Mouse (Mus musculus) hindbrain, embryonic 14.5 days (tissue): ENCODE results near the gene Ube2t. TPM values are rescaled to one million over a fixed set of nuclear protein-coding genes. Genes with fewer than 3 reads are reported as not detected.

Experiments used
- ATAC-seq: fragments of 200-750 bp; cut with Nextera tagmentation; 2 replicates; pipeline ENCODE4 v1.8.0; 2017; ENCODE audit warnings: moderate number of reproducible peaks, mild to moderate bottlenecking, moderate TSS enrichment, moderate library complexity; ENCODE audit not compliant: low FRiP score
- DNase-seq: peaks from one replicate; pipeline ENCODE4 v3.0.0-alpha.2; 2015; ENCODE audit warnings: low spot score
- H3K27ac ChIP-seq: fragments of 300-500 bp; sonication (generic); 2 replicates; pipeline ENCODE4 v1.5.1; 2014; ENCODE audit warnings: mild to moderate bottlenecking, moderate library complexity
- H3K27me3 ChIP-seq: fragments of 300-500 bp; sonication (generic); 2 replicates; pipeline ENCODE4 v1.6.1; 2014; ENCODE audit warnings: mild to moderate bottlenecking, low read length, mixed read lengths; ENCODE audit not compliant: control insufficient read depth, insufficient read depth
- H3K36me3 ChIP-seq: fragments of 300-500 bp; sonication (generic); replicated peaks from 2 replicates; pipeline ENCODE4 v1.6.1; 2014; ENCODE audit not compliant: control insufficient read depth, insufficient read depth
- H3K4me1 ChIP-seq: fragments of 300-500 bp; sonication (generic); replicated peaks from 2 replicates; pipeline ENCODE4 v1.6.1; 2014; ENCODE audit warnings: antibody characterized with exemption, low read length, mixed read lengths; ENCODE audit not compliant: control insufficient read depth, insufficient read depth
- H3K4me2 ChIP-seq: fragments of 300-500 bp; sonication (generic); replicated peaks from 2 replicates; pipeline ENCODE4 v1.6.1; 2014; ENCODE audit warnings: mild to moderate bottlenecking, moderate library complexity
- H3K4me3 ChIP-seq: fragments of 300-500 bp; sonication (generic); replicated peaks from 2 replicates; pipeline ENCODE4 v1.5.1; 2014; ENCODE audit warnings: mild to moderate bottlenecking, low read length
- H3K9ac ChIP-seq: fragments of 300-500 bp; sonication (generic); 2 replicates; pipeline ENCODE4 v1.6.1; 2014
- H3K9me3 ChIP-seq: fragments of 300-500 bp; sonication (generic); 2 replicates; pipeline ENCODE4 v1.6.1; 2016; ENCODE audit warnings: low read length; ENCODE audit not compliant: control insufficient read depth
- WGBS: fragments of 180-500 bp; shearing (Covaris S2); extraction: QIAGEN DNeasy Blood & Tissue Kit; methylation state at CpG from one replicate; pipeline ENCODE4 v1.1.7; 2014; 5-methylcytosine and 5-hydroxymethylcytosine counted together
- polyA plus RNA-seq: library from polyadenylated mRNA; unstranded; fragments of >200 nt; fragmentation: Nextera tagmentation; extraction: Ambion mirVana; gene quantifications from 2 replicates; pipeline ENCODE4 v1.2.1, GENCODE M21; 2014

Ube2t gene
- polyA plus RNA-seq, 1 experiment from 2014 or later, result 11.8 TPM

DNA sequence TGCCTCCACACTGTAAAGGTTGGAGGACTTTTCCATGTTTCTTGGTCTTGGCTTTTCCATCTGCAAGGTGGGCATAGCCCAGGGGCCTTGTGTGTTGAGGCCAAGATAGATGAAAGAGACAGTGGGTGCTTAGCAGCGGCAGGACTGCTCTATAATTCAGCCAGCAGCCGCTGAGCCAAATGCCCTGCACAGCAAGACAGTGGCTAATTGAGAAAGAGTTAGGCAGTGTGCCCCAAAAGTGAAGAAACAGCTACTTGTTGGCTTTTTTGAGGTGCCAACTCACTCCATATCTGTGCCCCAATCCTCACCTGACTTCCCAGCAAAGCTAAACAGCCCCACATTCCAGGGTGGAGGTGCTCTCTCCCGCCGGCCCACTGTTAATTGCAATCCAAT is 57.4 kb downstream of the Ube2t start:
- no peak overlapping the region for H3K4me3 ChIP-seq
- ATAC-seq, result no peak
- no peaks in the 10 kb centered on the region for H3K27me3 ChIP-seq
- H3K4me2 ChIP-seq, result no peak overlapping the region
- H3K9me3 ChIP-seq, result no peaks in the 10 kb centered on the region
- 67% methylated on average over 4 of the region's 4 CpGs for WGBS
- H3K27ac ChIP-seq, result no peak overlapping the region
- DNase-seq, result no peak
- peaks cover 23% of the 10 kb centered on the region for H3K4me1 ChIP-seq
- H3K9ac ChIP-seq, result no peak overlapping the region
- H3K36me3 ChIP-seq, result no peaks in the 10 kb centered on the region

DNA sequence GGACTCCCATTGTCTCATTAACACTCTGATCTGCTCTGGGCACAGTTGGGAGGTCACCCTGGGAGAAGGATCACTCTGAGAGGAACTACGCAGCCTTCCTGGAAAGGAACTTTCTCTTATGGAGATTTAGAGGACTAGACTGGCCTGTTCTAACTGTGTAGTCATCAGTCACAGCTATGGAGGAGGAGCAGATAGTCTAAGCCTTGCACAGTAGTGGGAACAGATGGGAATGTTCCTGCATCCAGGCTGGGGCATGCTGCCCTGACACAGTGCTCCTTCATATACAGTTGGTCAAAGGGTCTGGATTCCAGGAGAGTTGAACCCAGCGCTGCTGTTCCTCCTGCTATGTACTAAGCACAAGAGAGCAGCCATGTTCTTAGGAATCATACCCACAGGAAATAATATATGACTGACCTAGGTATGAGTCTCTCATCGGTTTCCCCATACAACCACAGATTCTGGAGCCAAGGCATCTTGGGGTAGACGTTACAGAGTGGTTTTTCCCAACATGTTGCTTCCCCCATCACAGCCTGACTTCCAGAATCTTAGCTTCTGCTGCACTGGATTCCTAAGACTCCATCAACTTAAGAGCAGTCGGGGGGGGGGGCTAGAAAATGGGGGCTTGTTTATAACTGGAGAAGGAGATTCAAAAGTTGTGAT is 58.0 kb downstream of the Ube2t start:
- H3K4me2 ChIP-seq, result no peak overlapping the region
- no peak for ATAC-seq
- H3K9me3 ChIP-seq, result no peaks in the 10 kb centered on the region
- H3K4me3 ChIP-seq, result no peak overlapping the region
- H3K27ac ChIP-seq, result no peak overlapping the region
- no peak overlapping the region for H3K9ac ChIP-seq
- no peak for DNase-seq
- H3K27me3 ChIP-seq, result no peaks in the 10 kb centered on the region
- WGBS, result 86% methylated on average over 5 of the region's 5 CpGs
- H3K36me3 ChIP-seq, result no peaks in the 10 kb centered on the region
- peaks cover 23% of the 10 kb centered on the region for H3K4me1 ChIP-seq

DNA sequence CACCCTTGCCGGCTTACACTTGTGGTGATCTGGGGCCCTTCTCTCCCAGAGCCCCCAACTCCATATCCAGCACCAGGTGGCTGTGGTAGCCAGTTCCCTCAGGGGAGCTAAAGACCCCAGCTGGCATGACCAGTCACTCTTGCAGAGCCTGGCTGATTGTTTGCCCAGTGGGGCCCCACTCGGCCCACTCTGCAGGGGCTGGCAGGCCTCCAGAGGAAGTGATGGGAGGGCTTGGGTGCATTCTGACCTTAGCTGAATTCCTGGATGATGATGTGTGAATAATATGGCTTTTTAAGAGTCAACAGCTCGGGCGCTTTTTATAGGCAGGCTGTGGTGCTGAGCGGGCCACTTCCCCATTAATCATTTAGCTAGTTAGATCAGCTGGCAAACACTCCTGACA is 58.6 kb downstream of the Ube2t start:
- H3K4me1 ChIP-seq, result peaks cover 23% of the 10 kb centered on the region
- no peak overlapping the region for H3K27ac ChIP-seq
- H3K9me3 ChIP-seq, result no peaks in the 10 kb centered on the region
- 0 out of 2 replicates have a peak, but pooled peaks have one; percentile 24 for ATAC-seq
- 27% methylated on average over 5 of the region's 5 CpGs for WGBS
- H3K4me3 ChIP-seq, result no peak overlapping the region
- no peaks in the 10 kb centered on the region for H3K36me3 ChIP-seq
- DNase-seq, result peak; percentile 60
- H3K27me3 ChIP-seq, result no peaks in the 10 kb centered on the region
- H3K9ac ChIP-seq, result no peak overlapping the region
- no peak overlapping the region for H3K4me2 ChIP-seq

DNA sequence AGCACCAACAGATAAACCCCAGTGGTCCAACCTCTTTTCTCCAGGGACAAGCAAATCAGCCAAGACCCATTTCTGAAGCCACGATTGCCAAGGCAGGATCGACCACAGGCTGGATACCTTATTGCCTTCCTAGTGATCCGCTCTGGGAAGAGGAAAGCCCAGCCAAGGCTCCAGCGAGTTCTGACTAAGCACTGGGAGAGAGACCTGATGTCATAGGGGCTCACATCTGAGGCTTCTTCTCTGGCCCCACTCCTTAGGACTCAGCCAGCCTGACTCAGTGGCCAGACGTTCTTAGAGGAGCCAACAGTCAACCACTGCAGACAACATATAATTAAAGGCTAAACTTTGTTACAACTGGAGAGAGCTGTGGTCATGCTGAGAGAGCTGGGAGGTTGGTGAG is 59.6 kb downstream of the Ube2t start:
- Histone ChIP-seq H3K27ac (no peak overlapping the region), H3K9ac (no peak overlapping the region), H3K36me3 (no peaks in the 10 kb centered on the region), H3K4me3 (no peak overlapping the region), H3K4me1 (peaks cover 23% of the 10 kb centered on the region), H3K9me3 (no peaks in the 10 kb centered on the region), H3K4me2 (no peak overlapping the region), H3K27me3 (no peaks in the 10 kb centered on the region)
- no peak for ATAC-seq
- 88% methylated on average over 5 of the region's 5 CpGs for WGBS
- no peak for DNase-seq

DNA sequence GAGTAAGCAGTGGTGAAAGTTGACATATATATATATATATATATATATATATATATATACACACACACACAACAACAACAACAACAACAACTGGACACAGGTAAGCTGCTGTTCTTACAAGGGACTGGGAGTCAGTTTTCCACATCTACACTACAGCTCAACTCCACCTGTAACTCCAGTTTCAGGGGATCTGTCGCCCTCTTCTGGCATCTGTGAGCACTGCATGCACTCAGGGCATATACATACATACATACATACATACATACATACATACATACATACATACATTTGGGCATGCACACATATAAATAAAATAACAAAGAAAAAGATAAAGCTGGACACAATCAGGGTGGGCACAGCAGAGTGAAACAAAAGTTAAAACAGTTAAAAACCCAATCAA is 61.2 kb downstream of the Ube2t start:
- Histone ChIP-seq H3K4me3 (no peak overlapping the region), H3K9ac (no peak overlapping the region), H3K9me3 (no peaks in the 10 kb centered on the region), H3K27ac (no peak overlapping the region), H3K27me3 (no peaks in the 10 kb centered on the region), H3K4me1 (peaks cover 23% of the 10 kb centered on the region), H3K4me2 (no peak overlapping the region), H3K36me3 (no peaks in the 10 kb centered on the region)
- DNase-seq (no peak), ATAC-seq (no peak)
- 68% methylated on average over 1 of the region's 1 CpGs for WGBS

Other genes starting within 250 kb of the Ube2t start
- 16.7 and 17.2 TPM in 2 replicates for gene Ppp1r12b, start 6.6 kb upstream of the Ube2t start, polyA plus RNA-seq
- gene Lgr6, start 142.7 kb downstream of the Ube2t start, polyA plus RNA-seq, result 1.2 and 1.4 TPM in 2 replicates
- 0.11 and 0.22 TPM in 2 replicates for gene Ptpn7, start 170.1 kb downstream of the Ube2t start, polyA plus RNA-seq
- 354 and 383 TPM in 2 replicates for gene Arl8a, start 184.3 kb downstream of the Ube2t start, polyA plus RNA-seq
- gene Gpr37l1, start 205.1 kb downstream of the Ube2t start, polyA plus RNA-seq, result 0.68 and 1.5 TPM in 2 replicates